Mouse (Mus musculus): ENCODE measurements around the gene C130032M10Rik.
A peak's percentile ranks its signal among the peaks of the same experiment; 100 is the strongest.

The C130032M10Rik gene

DNA sequence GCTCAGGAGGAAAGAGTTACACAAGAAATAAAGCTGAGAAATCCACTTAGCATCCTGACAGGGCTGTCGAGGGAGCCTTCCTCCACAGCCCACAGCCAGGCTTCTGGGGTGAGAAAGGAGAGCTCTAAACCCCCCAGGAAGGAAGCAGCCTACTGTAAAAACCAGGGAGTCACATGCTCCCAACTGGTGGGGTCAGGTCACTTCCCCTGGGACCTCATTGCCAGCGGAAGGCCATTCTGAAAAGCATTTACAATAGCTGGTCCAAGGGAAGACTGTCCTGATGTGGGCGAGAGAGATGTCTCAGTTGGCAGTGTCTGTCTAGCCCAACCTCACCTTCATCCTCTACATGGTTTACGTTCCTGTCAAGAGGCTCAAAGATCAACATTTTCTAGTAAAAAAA is 33.0 kb downstream of the C130032M10Rik start:
- DNase-seq (ENCODE audit: low spot score), result no peak

DNA sequence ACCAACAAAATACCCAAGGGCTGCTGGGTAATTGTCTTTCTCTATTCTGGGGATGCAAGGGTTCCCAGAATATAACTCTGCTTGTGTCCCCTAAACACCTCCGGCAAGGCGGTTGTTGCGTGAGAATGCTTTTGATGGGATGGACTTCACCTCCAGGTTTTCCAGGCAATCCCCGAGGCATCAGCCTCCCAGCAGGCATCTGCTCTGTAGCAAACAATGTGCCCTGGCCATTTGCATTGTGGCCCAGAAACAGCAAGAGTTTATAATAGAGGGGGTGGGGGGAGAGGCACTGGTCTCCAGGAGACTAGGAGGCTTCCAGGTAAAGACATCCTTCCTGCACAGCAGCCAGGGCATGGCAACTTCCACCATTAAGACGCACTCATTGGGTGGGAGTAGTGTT is 33.6 kb downstream of the C130032M10Rik start:
- no peak for DNase-seq (ENCODE audit: low spot score)

DNA sequence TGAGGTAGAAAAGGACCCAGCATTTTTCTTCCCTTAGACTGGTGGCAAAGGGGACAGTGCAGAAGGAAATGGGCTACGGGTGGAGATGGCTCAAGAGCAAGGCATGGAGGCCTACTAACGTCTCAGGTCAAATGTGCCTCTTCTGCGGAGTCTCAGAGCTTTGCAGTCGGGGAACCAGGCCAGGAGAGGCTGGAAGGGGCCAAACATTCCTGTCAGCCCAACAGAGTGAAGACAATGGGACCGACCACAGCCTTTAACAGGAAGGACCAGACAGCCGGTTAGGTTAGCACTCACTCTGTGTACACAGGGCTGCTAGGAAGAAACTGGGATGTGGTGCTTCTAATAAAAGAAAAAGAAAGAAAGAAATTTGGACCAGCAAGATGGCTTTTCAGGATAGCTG is 34.5 kb downstream of the C130032M10Rik start:
- DNase-seq (ENCODE audit: low spot score), result no peak

DNA sequence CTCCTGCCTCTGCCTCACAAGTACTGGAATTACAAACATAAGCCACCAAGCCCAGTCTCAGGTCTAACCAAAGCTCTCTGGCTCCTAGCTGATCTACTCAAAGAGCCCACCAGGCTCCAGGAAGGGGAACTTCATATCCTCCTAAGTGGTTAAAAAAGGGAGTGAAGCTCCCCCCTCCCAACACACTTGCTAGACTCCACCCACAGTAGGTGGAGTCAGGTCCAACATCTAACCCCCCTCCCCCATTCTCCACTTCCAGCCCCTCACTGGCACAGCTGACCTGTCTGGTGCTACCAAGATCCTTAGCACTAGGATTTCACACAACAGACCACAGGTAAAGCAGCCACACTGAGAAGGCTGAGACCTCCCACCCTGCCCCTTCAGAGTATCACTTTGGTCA is 38.3 kb downstream of the C130032M10Rik start:
- DNase-seq (ENCODE audit: low spot score), result no peak

DNA sequence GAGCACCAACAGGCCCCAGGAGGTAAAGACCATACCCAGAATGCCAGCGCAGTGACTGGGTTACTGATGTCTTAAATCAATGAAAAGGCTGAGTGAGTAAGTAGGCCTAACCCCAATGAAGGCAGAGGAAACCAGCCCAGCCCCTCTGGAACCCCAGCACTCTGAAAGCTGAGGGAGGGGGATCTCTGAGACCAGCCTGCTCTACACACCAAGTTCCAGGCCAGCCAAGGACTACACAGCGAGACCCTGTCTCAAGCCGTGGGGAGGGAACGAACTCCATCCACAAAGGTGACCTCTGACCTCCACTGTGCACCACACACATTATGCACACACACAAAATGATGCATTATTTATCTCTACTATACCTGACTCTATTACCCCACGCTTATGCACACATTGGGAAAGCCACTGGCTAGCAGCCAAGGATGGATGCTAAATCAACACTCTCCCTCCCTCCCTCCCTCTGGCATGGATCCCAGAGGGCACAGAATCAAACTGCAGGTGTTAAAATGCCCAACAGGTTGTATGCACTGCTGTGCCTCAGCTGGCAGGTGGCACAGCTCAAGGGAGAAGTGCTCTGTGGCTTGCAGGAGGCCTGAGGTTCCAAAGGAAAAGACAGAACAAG is 39.0 kb downstream of the C130032M10Rik start:
- peak; percentile 55 for DNase-seq (ENCODE audit: low spot score)

DNA sequence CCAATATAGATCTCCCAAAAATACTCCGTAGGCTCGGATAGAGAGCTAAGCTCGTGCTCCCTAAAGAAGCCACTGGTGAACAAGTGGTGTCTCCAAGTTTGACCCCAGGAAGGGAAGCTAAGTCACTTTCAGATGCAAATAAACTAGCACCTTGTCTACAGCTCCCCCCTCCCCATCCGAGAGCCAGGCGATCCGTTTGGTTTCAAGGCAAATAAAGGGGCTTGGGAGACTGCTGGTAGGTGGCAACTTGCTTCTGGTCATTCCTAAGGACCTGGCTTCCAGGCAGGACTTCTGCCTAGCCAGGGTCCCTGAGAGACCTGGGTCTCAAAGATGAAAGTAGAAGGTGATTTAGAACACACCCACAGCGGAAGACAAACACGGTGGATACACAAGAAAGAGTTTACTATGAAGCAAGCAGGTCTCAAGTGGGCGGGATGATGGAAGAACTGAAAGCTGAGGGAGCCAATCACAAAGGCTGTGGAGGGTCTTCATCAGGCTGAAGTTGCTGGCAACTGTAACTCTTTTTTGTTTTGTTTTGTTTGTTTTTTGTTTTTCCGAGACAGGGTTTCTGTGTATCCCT is 40.9 kb downstream of the C130032M10Rik start:
- DNase-seq (ENCODE audit: low spot score), result peak; percentile 55

DNA sequence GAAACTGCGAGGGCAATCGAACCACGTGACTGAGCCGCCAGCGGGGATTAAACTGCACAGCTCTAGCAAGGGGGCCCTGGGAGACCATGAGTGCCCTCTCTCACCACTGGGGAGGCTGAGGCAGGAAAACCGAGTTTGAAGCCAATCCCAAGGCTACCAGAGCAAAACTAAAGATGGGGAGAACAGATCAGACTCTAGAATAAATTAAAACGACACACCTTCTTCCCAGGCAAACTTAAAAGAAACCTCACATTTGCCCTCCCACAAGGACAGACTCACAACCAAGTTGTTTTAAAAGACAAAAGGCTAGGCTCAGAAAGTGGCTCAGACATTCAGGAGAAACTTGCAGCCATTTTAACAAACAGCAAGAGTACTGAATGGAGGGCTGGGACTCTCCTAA is 41.6 kb downstream of the C130032M10Rik start:
- peak; percentile 68 for DNase-seq (ENCODE audit: low spot score)

DNA sequence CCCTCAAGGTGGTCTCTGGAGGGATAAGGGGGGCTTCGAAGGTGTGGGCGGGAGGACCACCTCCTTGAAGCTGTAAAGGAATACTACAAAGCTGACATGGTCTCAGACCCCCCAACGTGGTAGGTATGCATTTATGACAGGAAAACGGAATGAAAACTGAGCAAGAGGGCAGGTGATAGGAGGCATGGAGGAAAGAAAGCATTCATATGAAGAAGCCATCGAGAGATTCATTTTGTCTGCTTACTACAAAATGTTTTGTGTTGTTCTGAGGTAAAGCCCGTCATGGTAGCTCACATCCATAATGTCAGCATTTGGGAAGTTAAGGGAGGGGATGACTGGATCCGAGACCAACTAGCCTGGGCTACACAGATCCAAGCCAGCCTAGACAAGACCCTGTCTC is 44.6 kb downstream of the C130032M10Rik start:
- DNase-seq (ENCODE audit: low spot score), result no peak

DNA sequence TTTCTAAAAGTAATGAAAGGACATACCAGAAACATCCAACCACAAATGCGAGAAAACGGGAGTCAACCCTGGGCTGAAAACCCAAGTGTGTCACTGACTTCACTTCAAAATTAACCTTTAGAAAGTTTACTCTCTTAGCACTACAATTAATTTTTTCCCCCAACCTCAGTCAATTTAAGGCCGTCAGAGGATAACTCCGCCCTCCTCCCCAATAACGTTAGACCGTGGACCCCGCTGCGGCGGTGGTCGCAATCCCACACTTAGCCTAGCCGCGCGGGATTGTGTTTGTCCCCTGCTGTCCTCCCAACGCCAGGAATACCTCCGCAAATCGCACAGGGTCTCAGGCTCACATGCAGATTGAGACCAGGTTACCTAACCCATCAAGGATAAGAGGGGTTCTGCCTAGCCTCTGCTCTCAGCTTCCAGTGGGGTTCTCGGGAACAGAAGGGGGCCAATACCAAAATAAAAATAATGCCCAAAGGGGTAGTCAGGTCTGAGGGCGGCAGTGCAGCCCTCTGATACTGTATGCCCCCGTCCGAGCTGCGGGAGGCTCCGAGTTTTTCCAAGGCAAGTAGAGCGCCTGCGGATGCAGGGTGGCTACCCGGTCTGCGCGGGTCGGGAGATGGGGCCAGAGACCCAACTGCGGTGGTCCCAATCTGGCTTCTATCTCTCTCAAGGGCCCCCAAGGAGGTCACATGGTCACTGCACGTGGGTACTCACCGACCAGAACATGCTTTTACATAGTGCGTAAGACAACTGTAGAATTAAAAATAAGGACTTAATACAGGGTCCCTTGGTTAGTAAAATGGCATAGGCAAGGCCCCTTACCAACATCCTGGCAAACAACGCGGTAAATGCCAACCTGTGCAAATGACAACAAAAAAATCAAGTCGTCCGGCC is 45.5 kb downstream of the C130032M10Rik start:
- DNase-seq (ENCODE audit: low spot score), result peak; percentile 41

DNA sequence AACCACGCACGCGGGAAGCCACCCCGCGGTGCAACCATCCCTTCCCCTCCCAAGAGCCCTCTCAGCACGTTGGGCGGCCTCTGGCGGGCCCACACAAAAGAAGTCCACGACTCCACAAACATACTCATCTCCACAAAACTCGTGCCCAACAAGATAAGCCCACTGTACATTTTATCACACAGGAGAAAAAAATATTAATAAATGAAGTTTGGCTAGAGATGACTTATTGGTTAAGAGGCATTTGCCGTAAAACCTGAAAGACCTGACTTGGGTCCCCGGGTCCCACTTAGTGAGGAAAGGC is 46.1 kb downstream of the C130032M10Rik start:
- DNase-seq (ENCODE audit: low spot score), result no peak

DNA sequence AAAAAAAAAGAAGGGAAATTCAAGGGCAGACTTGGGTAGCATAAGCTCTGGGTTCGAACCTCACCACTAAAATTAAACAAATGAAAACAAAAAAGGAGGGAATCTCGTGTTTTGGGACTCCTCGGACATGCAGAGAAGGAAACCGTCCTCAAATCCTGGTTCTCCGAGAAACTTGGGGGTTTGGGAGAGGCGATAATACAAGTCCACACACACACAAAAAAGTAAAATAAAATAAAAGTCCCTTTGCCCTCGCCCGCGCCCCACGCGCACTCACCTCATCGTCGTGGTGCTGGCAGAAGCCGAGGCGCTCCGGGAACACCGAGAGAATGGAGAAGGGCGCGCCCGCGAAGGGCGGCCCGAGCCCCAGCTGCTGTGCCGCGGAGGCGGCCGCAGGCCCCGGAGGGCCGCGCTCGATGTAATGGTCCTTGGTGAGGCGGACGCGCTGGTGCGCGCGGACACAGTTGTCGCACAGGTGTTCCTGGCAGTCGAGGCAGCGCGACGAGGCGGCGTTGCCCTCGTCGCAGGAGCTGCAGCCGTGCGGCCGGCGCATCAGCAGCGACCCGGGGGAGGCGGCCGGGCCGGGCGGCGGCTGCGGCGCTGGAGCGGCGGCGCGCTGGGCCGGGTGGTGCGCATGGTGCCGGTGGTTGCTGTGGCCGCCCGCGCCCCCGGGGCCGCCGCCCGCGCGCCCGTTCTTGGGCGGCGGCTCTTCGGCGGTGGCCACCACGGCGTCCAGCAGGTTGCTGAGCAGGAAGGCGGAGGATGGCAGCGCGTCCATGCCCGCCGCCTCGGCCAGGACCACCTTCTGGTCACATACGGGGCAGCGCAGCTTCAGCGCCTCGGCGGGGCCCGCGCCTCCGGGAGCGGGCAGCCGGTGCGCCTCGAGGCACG is 46.8 kb downstream of the C130032M10Rik start:
- DNase-seq (ENCODE audit: low spot score), result no peak

DNA sequence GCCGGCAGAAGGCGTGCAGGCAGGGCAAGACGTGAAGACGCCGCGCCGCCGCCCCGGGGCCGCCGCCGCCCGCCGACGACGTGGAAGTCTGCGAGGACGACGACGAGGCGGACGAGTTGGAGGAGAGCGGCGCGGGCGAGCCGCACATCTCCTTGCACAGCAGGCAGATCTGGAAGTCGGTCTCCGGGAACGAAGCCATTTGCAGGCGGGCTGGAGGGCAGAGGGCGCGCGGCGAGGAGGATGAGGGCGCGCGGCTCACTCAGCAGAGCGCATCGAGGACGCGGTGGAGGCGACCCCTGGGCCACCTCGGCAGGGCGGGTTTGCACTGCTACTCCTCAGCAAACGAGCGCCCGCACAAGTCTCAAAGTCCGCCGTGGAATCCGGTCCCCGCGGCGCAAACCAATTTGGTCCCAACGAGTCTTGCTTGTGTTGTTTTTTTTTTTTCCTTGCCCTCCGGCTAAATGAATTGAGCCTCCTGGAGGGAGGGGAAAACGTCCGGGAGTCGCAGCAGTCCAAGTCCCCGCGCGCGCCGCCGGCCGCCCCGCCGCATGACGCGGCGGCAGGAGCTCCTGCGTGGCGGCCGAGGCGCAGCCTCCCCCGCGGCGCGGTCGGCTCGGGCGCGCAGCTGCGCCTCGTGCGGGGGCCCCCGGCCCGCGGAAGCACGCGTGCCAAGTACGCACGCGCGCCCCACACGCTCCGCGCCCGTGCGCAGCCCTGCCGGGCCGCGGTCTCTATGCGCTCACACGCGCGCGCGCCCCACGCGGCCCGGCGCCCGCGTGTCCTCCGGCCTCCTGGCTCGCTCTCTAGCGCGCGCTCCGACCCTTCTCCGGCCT is 47.6 kb downstream of the C130032M10Rik start:
- DNase-seq (ENCODE audit: low spot score), result no peak

DNA sequence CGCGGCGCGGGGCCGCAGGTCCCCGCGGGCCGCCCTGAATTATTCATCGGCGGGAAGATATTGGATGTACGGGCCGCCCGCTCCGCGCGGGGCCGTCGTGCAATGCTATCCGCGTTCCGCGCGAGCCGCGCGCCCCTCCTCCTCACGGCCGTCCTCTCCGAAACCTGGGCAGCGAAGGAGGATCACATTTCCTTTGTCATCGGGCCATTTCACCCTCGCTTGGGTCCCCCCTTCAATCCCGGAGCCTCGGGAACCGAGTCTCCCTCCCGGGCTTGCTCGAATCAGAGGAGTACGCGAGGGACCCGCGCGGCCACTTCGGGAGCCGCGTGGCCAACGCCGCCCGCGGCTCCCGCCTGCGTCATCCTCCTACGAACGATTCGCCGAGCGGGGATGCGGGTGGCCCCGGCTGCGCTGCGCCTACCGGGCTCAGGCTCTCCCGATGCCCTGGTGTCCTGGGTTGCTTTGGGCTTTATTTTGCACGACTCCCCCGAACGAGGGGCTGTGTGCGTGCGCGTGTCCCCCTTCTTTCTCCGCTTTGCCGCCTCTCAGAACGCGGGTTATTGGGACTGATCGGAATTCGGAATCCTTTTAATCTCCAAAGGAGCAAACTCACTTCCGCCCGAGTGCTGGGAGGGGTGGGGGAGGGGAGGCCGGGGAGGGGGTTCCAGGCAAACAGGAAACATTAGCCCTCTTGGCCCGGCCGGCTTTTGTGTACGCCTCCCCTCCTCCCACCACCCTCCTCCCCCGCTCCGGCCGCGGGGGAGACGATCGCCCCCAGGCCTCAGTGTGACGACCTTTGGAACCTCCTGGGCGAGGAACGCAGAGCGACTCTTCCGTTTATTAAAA is 48.5 kb downstream of the C130032M10Rik start, which contains the start of gene Trim71:
Gene Trim71, minus strand, starts transcription at position 609 of the 846 bp plus-strand sequence.
- DNase-seq (ENCODE audit: low spot score), result peak; percentile 94

DNA sequence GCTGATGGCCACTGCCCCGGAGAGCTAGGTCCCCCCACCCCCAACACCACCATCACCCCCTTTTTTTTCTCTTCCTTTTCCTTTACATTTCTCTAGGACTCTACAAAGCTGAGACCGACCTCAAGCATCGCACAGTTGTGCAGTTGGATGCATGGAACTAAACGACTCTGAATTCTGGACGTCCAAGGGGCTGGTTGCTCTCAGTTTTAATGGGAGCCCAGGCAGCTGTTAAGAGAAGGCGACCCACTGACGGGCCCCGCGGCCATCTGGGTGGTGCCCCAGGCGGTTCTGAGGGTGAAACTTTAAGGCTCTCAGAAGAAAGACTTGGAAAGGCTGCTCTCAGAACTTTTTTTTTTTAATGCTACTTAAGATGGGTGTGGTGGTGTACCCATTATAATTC is 49.2 kb downstream of the C130032M10Rik start:
- no peak for DNase-seq (ENCODE audit: low spot score)
